Mouse (Mus musculus) A20 (cell line): Measurements from ENCODE around the gene Pter.

ENCODE experiments used
- DNase-seq: peaks from one replicate; pipeline ENCODE4 v3.0.0-alpha.2; 2011; ENCODE audit warnings: low read depth, low spot score

The Pter gene

DNA sequence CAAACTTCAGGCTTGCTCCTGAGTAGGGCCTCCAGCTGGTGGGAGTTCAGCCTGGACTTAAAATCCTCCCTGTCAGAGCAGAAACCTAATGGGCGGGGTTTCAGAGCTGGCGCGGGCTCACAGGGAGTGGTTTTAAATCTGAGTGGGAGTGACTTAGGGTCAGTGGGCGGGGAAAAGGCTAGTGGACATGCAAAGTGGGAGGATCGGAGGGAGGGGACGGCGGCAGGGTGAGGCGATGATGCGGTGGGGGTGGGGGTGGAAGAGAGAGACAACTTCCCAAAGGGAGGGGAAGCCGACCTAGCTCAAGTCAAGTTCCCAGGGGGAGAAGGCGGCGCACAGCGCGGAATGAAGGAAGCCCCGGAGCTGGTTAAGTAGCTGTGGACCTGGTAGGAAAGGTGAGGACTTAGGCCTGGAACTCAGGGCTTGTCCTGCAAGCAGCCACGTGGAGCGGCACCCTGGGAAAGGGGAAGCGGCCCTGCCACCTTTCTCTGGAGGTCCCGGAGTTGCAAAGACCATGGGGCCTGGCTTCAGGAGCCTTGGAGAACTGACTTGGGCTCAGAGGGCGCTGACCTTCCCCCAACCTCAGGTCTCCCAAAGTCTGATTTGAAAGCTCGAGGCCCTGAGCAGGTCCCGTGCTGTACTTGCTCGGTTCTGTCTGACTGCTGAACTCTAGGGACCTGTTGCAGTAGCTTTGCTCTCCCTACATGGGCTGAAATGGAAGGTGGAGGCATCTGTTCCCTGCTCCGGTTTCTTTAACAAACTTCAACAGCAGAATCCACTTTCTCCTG is at the start of gene Pter:
Gene Pter, plus strand, starts transcription at position 238 of the 788 bp plus-strand sequence.
- peak; percentile 96 for DNase-seq

DNA sequence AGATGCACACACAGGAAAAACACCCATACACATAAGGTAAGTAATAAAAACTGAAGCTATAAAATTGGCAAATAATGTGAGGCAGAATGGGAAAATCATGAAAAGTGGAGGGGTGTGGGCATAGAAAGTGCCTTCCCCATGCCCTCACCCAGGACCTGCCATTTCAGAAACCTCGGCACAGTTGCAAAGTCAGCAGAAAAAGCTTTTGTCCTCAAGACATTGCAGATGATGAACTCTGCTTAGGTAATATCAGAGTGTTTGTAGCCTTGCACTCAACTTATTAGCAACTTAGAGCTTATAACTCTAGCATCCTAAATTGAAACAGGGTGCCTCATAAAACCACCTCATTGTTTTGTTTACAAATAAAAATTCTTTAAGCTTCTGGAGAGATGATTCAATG is 49.6 kb upstream of the Pter start:
- DNase-seq, result no peak

DNA sequence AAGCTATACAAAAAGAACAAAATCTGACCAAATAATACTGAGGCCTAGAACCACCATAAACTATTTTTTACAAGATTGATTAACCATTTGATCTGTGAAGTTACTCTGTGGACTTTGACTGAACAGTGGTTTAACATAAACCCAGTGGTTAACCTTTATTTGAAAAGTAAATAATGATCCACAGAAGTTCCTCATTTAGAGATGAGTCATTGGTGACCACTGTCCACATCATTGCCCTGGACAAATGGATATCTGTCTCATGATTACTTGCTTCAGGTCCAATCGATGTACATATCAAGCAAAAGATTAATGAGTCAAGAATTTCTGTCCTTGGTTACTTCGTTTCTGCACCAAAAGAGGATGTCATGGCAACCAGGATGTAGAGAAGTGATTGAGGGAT is 44.3 kb upstream of the Pter start:
- no peak for DNase-seq

DNA sequence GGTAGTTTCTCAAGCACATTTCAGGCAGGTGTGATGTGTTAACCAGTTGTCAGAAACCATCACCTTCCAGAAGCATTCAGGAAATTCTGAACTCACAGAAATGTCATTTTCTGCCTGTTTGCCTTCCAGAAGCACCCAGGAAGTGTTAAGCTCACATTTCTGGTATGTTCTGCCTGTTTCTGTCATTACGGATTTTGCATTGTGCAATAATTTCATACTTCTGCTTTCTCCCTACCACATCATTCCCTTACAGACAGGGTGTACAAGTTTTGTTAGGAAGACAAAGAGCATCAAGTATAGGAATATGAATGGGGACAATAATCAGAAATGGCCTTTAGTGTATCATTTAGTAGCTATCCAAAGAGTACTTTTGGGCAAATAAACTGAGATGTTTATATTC is 42.8 kb upstream of the Pter start:
- no peak for DNase-seq

DNA sequence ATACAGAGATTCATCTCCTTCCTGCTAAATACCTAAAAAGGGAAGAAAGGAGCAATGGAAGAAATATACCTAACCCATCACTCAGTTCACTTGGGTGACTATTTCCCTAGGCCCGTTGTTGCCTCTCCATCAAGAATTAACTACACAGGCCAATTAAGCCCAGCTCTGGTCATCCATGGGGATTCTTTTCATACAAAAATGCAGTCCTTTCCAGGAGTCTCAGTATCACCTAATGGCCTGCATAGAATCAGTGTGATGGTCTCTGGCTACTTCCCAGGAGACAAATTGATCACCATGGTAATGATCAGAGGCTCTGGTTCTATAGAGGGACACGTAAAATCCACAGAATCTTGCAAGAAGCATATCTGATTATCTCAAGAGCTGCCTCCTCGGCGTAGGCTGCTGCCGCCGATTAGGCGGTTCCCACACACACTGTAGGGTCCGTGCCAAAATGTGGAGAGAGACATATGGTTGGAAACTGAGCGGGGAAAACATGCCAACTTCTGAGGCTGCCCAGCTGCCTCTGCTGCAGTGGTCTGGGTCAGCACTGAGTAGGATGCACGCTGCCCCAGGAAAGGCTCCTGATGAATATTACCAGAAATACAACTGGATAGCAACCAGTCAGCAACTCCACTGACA is 40.4 kb upstream of the Pter start:
- DNase-seq, result no peak

DNA sequence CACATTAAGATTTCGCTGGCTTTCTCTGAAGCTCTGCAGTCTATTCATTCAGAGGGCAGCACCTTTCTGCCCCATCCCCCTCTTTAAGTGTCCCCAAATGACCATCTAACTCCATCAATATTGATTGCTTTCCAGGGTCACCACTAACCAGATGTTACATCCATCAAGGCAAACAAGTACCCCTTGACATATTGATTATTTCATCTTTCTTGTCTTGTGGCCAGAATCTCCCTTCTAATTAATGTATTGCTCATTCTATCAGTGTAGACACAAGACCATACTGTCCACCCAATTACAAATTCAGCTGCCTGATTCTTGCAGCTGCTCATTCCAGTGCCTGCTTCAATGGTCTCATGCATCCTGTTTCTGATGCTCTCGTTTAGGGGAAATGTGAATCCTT is 36.8 kb upstream of the Pter start:
- DNase-seq, result no peak

DNA sequence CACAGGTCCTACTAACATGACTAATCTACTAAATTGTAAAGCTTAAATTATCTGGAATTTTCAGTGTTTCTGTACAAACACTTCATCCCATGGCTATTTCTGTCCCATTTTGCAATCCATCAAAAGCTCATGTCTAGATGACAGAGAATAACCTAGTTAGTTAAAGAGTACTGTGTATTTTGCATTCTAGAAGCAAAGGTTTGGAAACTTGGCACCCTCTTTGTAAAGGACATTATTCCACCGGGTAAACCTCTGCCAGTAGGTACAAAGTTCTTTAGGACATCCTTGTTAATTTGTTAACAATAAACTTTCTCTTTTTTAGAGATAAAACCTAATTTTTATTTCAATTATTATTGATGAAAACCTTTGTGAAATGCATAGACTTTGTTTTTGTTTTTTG is 18.1 kb upstream of the Pter start:
- DNase-seq, result no peak

DNA sequence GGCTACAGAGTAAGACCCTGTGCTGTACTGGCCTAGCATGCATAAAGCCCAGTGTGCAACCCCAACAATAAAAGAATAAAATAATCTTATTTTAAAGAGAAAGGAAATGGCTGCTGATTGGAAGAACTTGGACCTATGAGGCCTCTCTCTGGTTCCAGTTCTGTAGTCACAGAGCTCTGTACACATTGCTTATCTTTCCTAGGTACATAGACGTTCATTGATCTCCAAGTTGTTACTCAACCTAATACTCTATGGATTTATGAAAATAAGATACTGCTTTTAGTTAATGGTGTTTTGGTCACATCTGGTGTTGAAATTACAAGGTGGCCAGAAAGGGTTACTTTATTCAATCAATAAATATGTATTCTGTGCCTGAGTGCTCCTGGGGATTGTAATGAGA is 1.8 kb downstream of the Pter start:
- no peak for DNase-seq

DNA sequence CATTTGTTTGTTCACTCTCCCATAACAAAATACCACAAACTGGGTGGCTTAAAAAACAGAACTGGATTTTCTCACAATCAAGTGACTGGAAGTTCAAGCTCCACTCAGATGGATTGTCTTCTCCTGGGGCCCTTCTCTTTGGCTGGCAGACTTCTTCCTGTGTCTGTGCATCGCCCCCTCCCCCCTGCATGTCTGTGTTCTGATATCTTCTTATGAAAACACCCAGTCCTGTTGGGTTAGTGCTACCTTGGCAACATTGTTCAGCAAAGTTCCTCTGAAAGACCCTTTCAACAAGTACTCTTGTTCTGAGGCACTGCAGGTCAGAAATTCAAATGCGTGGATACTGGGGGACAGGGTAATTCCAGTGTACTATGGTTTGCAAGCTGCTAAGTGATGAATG is 6.5 kb downstream of the Pter start:
- DNase-seq, result no peak

DNA sequence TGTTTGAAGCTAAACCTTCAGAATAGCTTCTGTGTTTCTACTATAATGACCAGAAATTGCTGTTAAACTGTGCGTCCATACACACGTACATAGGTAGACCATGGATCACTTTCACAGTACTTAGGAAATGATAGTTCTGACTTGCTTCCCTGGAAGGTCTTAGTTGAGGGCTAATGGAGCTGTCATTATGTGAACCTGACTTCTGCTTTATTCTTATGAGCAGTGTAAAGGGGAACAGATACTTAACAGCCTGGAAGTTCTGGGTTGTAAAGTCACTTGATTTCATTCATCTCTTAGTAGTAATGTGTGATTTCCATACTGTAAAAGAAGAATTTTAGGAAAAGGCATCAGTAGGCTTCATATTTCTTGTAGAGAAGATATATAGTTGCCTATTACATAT is 10.1 kb downstream of the Pter start:
- DNase-seq, result peak; percentile 19

DNA sequence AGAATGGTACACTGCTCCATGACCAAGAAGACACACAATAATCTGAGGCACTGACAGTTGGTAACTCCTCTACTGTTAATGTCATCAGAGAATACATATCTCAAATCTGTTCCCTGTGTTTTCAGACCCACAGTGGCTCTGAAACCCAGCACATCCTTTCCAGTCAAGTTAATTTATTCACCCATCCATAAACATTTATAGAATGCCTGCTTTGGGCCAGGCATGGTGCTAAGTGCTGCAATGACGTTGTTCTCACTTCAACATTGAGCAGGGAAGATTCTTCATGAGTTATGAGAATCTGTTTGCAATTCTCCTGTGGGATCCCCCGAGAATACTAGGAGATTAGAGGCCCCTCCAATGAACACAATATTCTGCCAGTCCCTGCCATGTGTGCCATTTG is 11.4 kb downstream of the Pter start:
- no peak for DNase-seq

DNA sequence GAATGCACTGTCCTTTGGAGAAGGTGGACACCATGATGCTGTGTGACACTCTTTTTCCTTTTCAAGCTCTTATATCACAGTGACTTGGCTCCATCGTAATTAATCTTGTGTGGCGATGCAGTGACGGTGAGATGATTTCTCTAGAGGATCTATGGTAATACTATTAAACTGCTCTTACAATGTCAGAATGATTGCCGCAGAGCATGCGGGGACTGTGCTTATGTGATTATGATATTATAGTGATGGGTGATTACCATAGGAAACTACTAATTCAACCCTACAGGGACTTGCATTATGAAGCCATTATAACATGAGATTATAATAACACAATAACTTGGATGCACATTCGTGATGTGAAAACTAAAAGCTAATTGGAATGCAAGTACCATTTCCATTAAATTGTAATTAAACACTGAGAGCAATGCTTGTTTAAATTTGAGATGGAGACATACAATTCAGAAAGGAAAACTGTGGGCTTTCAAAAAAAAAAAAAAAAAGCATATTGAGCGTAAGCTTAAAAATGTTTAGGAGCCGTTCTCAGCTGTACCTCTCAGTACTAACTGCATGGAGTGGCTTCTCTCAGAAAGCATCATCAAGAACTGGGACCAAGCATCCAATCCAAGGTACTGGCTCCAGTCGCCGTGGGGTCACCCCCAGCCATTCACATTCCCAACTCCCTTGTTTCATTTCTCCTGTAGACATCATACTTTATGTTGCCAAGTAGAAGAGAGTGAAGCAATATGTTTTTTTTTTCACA is 13.8 kb downstream of the Pter start:
- no peak for DNase-seq

DNA sequence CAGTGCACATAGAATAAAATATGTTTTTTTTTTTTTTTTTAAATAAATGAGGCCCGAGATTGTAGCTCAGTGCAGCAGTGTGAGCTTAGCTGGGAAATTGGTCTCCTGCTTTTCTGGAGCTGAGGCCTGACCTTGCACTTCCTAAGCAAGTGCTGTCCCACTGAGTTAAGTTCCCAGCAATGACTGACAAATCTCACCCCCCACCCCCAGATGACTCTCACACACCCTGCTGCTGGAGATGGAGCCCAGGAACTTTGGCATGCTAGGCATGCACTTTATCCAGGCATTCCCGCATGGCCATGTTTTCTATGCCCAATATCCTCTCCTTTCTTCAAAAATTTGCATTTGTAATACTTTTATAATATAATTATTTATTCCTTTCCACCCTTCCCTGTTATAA is 14.8 kb downstream of the Pter start:
- no peak for DNase-seq

DNA sequence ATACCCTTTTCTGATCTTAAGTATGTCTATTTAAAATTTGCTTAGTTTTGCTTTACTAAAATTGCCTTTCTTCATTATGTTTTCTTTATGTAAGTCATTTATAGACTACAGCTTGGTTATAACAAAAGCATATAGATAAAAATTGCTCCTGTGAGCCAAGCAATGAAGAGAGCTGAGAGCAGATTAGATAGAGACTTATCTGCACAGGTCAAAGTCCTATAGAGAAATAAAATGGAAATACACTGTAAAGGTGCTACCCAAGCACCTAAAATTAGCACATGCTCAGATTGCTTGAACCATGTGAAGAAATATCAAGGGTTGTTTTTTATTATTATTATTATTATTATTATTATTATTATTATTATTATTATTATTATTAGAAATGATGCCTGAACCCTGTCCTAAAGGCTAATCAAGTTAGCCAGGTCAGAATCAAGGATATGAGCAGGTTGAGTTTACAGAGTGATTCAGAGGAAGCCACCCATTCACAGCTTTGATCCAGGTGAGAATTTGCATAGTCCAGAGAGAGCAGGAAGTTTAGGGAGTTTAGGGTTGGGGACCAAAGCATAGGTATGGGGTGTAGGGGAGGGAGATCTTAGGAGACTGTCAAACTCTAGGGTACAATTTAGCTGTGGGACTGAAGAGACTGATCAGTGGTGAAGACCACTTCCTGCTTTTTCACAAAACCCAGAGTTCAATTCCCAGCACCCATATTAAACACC is 33.0 kb downstream of the Pter start:
- DNase-seq, result no peak

DNA sequence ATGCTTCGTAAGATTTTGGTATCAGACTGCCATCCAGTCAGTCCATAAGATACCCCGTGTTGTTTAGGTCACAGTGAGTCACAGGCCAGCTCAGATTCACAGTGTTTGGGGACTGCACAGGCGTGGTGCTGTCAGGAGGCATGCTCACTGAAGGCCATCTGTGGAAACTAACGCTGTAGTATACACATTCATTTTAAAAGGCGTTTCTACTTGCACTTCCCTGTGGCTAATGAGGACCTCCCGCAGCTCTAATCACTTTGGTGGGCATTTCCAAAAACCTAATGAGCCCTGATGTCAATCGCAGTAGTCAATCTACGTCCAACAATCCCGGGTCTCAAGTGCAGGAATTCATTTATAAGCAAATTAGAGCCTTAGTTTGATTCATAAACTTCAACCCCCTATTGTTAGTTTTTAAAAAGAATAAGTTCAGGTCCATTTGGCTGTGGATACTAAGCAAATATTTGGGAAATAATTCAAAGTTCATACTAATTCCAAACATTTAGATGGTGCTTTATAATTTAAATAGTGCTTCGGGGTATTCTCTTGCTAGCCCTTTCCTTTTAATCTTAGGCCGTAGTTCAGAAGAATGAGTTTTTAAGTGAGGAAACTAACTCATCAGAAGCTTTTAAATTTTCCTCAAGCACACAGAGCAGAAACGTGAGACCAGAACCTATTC is 46.3 kb downstream of the Pter start:
- no peak for DNase-seq

DNA sequence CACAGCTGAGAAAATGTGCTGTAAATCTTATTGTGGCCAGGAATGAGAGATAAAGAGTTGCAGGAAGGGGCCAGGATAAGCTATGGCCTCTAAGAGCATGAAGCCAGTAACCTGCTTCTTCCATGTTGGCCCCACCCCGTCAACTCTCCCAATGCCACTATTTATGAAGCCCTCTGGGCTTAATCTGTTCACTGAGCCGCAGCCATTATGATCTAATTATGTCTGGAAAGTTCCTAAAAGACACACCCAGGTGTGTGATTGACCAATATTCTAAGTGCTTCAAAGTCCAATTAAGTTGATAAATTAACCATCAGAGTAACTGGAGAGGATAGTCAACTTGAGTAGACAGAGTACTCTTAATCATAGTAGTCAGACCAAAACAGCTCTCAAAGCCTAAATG is 49.9 kb downstream of the Pter start:
- DNase-seq, result no peak

DNA sequence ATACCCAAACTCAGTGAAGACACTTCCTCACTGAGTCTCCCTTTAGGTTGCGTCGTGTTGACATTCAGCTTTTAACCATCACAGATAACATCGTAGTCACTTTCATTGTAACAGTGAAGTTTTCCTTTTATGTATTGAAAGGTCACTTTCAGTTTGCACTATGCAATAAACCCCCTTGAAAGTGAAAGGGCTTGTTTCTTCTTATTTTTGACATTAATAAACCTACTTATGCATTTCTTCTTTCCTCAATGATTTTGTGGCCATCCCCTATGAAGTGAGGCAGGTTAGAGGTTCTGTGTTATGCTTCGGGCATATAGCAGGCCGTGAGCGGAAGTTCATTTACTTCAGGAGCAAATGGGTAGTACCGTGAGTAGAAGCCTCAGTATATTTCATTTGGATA is 53.5 kb downstream of the Pter start:
- DNase-seq, result no peak

DNA sequence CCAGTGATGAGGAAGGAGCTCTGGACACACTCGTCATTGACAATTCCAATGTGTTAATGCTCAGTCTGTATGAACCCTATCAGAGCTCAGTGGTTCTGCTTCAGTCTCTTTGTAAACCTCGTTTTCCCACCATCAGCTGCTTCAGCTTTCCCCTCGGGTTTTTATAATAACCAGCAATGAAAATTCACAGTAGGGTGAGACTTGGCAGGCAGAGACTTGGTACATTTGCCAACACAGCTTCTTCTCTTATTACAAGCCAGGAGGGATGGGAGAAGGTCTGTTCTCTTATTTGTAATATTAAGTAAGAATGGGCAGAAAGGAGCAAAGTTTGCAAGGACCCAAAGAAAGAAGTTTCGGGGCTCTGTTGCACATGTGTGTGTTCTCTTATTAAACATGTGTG is 54.9 kb downstream of the Pter start:
- DNase-seq, result no peak

DNA sequence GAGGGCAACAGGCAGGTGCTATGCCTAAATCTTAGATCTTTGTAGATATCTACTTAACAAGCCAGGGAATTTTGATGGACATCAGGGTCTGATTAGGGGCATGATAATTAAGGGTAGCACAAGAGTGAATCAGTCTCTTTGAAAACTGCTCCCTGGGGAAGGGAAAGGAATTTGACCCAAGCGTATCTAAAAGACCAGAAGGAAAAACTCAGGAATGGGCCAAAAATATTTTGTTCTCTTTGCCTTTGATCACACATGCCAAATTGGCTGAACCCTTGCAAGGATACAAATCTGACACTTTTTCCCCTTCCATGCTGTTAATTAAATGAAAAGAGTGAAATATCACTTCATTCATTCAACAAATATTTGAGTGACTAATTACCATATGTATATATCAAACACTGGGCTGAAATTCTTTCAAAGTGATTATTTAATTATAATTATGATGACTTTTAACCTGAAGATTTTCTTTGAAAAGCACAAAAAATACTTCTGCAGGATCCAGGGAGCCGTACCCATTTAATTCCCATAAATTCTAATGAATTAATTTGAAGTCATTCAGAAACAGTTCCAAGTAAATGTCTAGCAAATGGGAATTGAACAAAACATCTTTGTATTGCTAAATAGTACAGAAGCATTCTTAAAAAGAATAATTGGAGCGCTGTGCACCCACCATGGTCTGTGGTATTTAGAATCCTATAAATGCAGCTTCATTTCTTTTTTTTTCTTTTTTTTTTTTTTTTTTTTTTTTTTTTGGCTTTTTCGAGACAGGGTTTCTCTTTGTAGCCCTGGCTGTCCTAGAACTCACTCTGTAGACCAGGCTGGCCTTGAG is 61.3 kb downstream of the Pter start:
- no peak for DNase-seq

DNA sequence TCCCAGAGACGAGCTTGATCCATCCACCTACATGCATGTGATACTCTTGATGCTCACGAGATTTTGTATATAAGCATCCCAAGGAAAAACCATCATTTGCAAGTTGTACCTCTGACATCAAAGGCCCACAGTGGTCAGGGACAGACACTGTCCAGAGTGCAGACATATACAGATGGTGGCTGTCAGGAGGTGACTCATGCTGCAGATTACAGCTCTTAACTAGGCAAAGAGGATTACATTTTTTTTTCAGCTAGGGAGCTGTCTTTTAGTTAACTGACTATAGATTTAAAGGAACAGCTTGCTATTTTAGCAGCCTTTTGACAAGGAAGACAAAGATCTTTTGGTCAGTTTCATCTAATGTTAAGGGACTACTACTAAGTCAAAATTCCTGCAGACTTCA is 76.2 kb downstream of the Pter start:
- no peak for DNase-seq

DNA sequence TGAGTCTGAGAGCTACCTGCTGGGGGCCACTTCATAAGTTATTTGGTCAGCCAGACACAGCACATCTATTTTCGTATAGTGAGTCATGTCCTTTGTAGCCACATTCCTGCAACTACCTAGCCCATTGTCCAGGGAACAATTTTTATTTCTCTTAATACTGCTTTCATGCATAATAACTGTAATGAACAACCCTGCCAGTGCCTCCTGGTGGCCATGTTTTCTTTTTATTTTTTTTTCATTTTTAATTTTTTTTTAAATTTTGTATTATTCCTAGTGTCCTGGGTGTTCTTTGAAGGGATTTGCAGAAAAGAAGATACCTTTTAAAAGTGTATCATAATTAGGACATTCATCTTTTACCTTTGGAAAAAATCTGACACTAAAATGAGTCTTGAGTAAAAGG is 84.6 kb downstream of the Pter start:
- no peak for DNase-seq
